Mouse (Mus musculus) gastrocnemius, postnatal 25 days (tissue): ENCODE results near the gene Fez1. TPM values are rescaled to one million over a fixed set of nuclear protein-coding genes. Genes with fewer than 3 reads are reported as not detected.

Source experiments
- DNase-seq: peaks from one replicate; pipeline ENCODE4 v3.0.0; 2022
- total RNA-seq, 2 experiments: library from RNA; stranded (reverse); gene quantifications; 1 replicate in 1 of 2; 2 replicates in 1 of 2; pipeline ENCODE4 v1.2.3; 2021

Fez1 gene
- total RNA-seq, 2 experiments from 2014 or later = 3.1 to 3.6 TPM

GRCm38 (mm10) chr9:36893413-36893990 lies 71.8 kb downstream of the Fez1 start:
- no peak for DNase-seq

GRCm38 (mm10) chr9:36894242-36894641 lies 72.6 kb downstream of the Fez1 start:
- no peak for DNase-seq

DNA sequence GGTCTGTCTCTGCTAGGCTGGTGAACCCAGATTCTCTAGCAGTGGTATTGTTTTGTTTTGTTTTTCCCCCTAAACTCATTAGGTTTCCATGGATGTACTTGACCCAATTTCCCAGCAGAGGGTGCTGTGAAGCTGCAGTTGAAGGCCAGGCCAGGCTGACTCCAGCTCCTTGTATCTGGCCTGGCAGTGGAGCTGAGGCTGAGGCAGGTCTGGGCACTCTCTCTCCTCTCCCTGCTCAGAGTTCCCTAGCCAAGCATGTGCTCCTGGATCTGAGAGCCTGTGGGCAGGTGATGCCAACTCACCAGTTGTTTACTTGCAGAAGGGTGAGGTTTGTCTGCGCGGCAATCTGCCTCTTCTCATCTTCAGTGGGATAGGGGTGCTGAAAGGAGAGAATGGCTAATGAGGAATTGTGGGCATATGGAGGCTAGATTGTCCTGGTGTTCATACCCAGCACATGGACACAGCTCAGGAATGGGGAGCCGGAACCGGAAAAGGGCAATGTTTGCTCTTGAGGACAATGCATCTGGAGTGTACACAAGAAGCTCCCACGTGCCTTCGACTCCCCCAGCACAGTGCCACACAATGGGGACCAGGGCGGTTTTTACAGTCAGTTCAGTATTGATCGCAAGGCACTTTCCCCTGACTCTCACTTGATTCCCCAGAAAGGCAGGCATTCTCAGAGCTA lies 73.5 kb downstream of the Fez1 start:
- peak; percentile 78 for DNase-seq

DNA sequence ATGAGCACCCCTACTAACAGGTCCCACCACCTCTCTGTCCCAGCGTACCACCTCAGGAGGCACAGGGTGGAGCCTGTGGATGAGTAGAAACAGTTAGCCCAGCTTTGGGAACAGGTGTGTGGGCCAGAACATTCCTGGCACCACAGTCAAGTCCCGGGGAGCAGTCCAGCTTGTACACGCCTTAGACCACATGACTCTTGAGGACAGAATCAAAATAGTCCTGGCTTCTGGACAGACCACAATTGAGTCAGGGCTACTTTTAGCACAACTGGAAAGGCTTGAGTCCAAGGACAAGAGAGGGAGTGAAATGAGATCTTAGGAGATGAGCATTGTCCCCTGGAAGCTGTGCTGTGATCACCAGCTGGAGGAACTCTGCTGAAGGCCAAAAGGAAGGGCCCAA lies 76.9 kb downstream of the Fez1 start:
- DNase-seq = peak; percentile 86

GRCm38 (mm10) chr9:36900464-36900863 lies 78.8 kb downstream of the Fez1 start:
- DNase-seq = no peak

GRCm38 (mm10) chr9:36905452-36905851 lies 83.8 kb downstream of the Fez1 start:
- DNase-seq = no peak

- peak; percentile 76 for DNase-seq
These were observed 94.7 kb downstream of the Fez1 start for GRCm38 (mm10) chr9:36916362-36916761.

GRCm38 (mm10) chr9:36916915-36917314 lies 95.3 kb downstream of the Fez1 start:
- DNase-seq = peak; percentile 82

DNA sequence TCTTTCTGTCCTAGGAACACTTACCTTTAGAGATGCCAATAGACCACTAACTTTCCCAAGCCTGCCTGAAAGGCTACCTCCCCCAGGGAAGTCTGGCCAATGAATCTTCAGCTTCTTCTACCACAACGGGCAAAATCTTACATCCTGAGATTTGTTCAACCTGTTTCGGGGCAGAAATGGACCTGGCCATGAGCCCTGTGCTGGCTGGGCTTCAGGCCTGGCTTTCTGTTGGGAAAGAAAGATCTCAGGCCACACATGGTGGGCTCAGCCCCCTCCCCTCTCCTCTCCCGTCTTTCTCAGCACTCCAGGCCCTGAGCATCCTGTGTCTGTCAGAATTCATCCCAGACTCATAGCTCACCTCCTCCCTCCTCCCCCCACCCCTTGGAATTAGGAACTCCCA lies 96.9 kb downstream of the Fez1 start:
- no peak for DNase-seq

DNA sequence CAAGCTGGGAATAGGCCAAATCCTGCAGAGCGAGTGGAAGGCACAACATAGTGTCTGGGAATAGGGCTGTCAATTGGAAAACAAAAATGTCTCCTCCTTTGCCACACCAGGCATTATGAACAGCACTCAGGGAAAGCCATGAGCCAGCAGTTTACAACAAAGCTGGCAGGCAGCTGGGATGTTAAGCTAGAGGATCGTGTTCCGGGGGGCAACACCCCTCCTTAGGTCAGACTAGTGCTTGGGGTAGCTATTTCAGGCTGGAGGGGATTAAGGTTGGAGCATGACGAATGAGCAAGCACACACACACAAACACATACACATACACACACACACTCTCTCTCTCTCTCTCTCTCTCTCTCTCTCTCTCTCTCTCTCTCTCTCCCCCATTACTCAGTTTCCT lies 97.8 kb downstream of the Fez1 start:
- DNase-seq = no peak

DNA sequence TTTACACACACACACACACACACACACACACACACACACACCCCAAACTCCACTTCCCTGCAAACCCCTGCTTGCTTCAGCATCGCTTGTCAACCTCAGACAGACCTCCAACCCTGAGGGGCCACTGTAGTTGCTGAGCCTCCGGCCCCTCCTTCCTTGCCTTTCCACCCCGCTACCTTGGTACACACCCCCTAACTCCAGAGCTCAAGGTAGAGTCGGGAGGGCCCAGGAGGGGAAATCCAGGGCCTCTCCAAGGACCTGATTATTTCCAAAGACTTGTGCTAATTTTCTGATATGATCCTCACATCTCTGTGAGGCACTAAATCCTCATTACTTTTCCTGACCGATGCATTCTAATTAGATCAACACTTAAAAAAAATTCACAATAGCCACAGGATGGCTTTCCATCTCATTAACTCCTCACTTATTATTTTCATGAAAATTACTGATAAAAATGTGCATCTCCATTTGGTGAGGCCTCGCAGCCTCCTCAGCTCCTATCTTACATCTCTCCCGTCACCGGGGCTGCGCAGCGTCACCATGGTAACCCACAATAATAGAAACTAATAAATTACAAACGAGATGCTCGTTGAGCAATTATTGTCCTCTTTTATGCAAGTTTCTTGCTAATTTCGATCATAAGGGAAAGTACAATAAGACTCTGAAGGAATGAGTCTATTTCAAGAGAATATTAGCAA lies 100.2 kb downstream of the Fez1 start:
- DNase-seq = no peak

DNA sequence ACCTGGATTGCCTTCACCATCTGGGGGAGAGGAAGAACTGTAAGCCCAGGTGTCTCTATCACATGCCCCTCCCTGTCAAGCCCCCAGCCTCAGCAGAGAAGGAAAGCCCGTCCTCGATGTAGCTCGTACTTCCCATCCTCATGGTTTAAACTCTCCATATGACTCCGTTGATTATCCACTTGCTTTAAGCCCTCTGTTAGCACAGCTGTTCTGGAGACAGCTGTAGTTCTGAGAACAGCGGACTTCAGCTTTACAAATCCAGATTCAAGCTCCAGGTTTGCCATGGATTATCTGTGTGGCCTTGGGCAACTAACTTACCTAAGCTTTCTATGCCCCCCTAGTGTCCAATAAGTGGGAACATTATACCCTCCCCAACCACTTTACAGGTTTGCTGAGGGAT lies 102.1 kb downstream of the Fez1 start:
- no peak for DNase-seq

Other genes starting within 250 kb of the Fez1 start
- gene Gm17689, start 239.2 kb upstream of the Fez1 start, total RNA-seq = not detected
- not detected for gene A630095E13Rik, start 178.5 kb upstream of the Fez1 start, total RNA-seq
- gene Acrv1, start 128.6 kb upstream of the Fez1 start, total RNA-seq = not detected
- gene Chek1, start 94.8 kb upstream of the Fez1 start, total RNA-seq = under 1 TPM; 0.46 to 0.78 TPM
- gene Stt3a, start 54.2 kb upstream of the Fez1 start, total RNA-seq = 10 to 100 TPM; 36.9 TPM
- gene Ei24, start 24.5 kb upstream of the Fez1 start, total RNA-seq = 10 to 100 TPM; 69.5 to 72.2 TPM